Mouse (Mus musculus) yolk sac, embryonic 10.5 days (tissue): ENCODE data around the gene Gm8374.
A peak's percentile ranks its signal among the peaks of the same experiment; 100 is the strongest.
"Not testable (repeated sequence)": the region's sequence is repeated elsewhere in the genome, so short reads cannot be mapped to it uniquely, and the experiment has no call there.

Source experiments
- DNase-seq: peaks from one replicate; pipeline ENCODE4 v3.0.0-alpha.2; 2017; ENCODE audit warnings: low spot score

Gm8374 gene

DNA sequence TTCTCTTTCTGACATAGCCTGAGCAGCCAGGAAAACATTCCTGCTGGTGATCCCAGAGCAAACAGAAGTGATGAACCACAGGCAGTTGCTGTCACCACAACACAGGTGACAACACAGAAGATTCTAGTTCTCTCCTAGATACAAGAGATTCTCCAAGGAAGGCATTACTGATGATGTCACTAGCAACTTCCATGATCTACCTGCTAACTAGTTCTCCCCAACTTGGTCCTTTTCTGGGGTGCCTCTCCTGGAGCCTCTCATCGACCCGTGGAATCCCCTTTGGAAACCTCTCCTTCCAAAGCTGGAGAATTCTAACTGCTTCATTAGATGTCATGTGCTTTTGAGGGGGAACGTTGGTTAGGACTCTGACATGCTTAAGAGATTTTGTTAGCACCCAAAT is at the start of gene Gm8374:
Gm8374 (minus strand) TSS at position 101 of the 400 bp plus-strand sequence.
- not testable (repeated sequence) for DNase-seq

DNA sequence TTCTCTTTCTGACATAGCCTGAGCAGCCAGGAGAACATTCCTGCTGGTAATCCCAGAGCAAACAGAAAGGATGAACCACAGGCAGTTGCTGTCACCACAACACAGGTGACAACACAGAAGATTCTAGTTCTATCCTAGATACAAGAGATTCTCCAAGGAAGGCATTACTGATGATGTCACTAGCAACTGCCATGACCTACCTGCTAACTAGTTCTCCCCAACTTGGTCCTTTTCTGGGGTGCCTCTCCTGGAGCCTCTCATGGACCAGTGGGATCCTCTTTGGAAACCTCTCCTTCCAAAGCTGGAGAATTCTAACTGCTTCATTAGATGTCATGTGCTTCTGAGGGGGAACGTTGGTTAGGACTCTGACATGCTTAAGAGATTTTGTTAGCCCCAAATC is 32.6 kb downstream of the Gm8374 start, which contains the start of gene Gm5797:
Gm5797 (minus strand) TSS at position 101 of the 400 bp plus-strand sequence.
- DNase-seq, result not testable (repeated sequence)

DNA sequence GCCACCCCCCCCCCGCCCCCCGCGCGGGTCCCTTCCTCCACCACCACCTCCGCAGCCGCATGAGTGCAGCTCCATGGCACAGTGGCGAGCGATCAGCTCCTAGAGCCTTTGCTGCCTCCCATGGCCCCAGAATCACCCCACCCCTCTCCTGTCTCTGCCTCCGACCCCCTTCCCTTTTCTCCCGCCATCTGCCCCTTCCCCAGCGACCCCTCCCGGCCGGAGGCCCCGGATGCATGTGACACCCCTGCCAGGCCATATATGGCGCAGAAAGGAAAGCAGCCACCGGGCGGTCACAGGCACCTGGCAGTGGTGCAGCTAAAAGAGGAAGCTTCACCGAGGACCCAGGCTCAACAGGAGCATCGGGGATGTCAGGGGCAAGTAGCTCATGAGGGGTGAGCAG is 49.8 kb downstream of the Gm8374 start:
- DNase-seq, result peak; percentile 28

DNA sequence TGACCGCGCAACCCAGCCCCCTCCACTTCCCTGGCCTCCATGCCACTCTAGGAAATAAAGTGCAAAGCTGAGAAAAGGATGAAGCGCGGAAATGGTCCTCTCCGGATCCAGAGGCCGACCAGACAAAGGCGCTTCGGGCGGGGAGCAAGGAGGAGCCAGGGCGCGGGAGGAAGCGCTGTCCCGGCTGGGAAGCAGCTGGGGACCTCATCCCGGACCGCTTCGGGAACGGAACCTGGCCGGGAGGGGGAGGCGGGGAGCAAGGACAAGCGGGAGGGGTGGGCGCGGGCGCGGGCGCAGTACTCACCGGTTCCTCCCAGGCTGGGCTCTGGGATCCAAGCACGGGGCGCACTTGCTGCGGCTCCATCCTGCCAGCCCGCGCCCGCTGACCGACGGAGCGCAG is 50.3 kb downstream of the Gm8374 start, which contains the start of gene Gm3739:
Gm3739 (minus strand) TSS at position 389 of the 400 bp plus-strand sequence.
- not testable (repeated sequence) for DNase-seq
